Comparison of ENCODE assay signal across 12 mouse cellular contexts in the genomic region with DNA sequence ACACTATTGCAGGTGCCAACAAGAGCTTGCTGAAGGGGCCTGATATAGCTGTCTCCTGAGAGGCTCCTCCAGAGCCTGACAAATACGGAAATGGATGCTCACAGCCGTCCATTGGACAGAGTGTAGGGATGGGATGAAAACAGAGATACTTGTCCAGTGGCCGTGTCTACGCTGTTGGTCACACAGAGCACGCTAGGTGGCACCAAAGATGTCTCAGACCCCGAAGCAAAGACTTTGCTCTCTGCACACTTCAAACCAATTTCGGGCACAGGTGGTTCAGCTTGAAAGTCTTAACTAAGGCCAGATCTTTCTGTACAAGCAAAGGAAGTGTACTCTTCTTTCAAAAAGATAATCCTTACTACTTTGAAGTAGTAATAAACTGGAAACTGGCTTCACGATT. TPM values are rescaled to one million over a fixed set of nuclear protein-coding genes. Genes with fewer than 3 reads are reported as not detected.
A peak's percentile ranks its signal among the peaks of the same experiment; 100 is the strongest.
DNase-seq lines count a peak whose midpoint lies in the region; ATAC-seq and TF ChIP-seq lines count a peak whose summit lies in the region.
"Had no signal": no experiment of that assay in that cellular context is flagged by ENCODE, and none has a peak within 500 bp of the region (broad histone marks: within the 10 kb centered on the region; RNA-seq: fewer than 3 reads in every experiment).

No protein-coding gene starts in this region.

- H3K9ac ChIP-seq in heart, postnatal 0 days (replicated peaks; ENCODE audit: low read depth, low read length): no peak overlapping the region
- no peak overlapping the region for H3K9ac ChIP-seq in neural tube, embryonic 11.5 days (ENCODE audit: low read length)
- H3K9ac ChIP-seq: forebrain, embryonic 13.5 days; heart, embryonic 13.5 days; lung, embryonic 15.5 days; neural tube, embryonic 13.5 days had no signal

- H3K36me3 ChIP-seq in heart, postnatal 0 days (replicated peaks; ENCODE audit: control insufficient read depth, insufficient read depth, low read length): no peaks in the 10 kb centered on the region
- no peaks in the 10 kb centered on the region for H3K36me3 ChIP-seq in neural tube, embryonic 11.5 days (ENCODE audit: control insufficient read depth, insufficient read depth, low read length)
- H3K36me3 ChIP-seq: heart, embryonic 13.5 days; lung, embryonic 15.5 days; neural tube, embryonic 13.5 days had no signal

- intact Hi-C loops in heart, postnatal 14 days (cut with DNase I): no loop called here

- no peaks in the 10 kb centered on the region for H3K9me3 ChIP-seq in heart, postnatal 0 days (replicated peaks; ENCODE audit: control insufficient read depth, low read length)
- no peaks in the 10 kb centered on the region for H3K9me3 ChIP-seq in neural tube, embryonic 11.5 days (ENCODE audit: control insufficient read depth, low read length)
- H3K9me3 ChIP-seq: forebrain, embryonic 13.5 days; heart, embryonic 13.5 days; lung, embryonic 15.5 days; neural tube, embryonic 13.5 days had no signal

- no peak for DNase-seq in heart, postnatal 0 days (ENCODE audit: low spot score)
- DNase-seq in heart, postnatal 14 days: no peak
- peak; percentile 28 for DNase-seq in neural tube, embryonic 11.5 days (ENCODE audit: low spot score)
- no peak for DNase-seq in neural tube, embryonic 10.5 days (ENCODE audit: extremely low spot score, low spot score)
- DNase-seq in embryo, embryonic 10.5 days (ENCODE audit: low spot score): peak; percentile 22
- peak; percentile 13 to 20 for DNase-seq in thymus, postnatal 36 days
- no peak for DNase-seq in adipocyte (ENCODE audit: low spot score)
- no peak for DNase-seq in layer of hippocampus, adult 9-10 months (ENCODE audit: low spot score)

- no peak overlapping the region for H3K27ac ChIP-seq in heart, postnatal 0 days (ENCODE audit: low read depth)
- no peak overlapping the region for H3K27ac ChIP-seq in neural tube, embryonic 11.5 days (ENCODE audit: low read depth, low read length)
- H3K27ac ChIP-seq: forebrain, embryonic 13.5 days; heart, embryonic 13.5 days; lung, embryonic 15.5 days; neural tube, embryonic 13.5 days had no signal

- no peaks in the 10 kb centered on the region for H3K27me3 ChIP-seq in heart, postnatal 0 days (ENCODE audit: control insufficient read depth, insufficient read depth, low read length)
- H3K27me3 ChIP-seq in neural tube, embryonic 11.5 days (ENCODE audit: control insufficient read depth, insufficient read depth, low read length): no peaks in the 10 kb centered on the region
- H3K27me3 ChIP-seq: forebrain, embryonic 13.5 days; heart, embryonic 13.5 days; lung, embryonic 15.5 days; neural tube, embryonic 13.5 days had no signal

- H3K4me2 ChIP-seq in heart, postnatal 0 days (ENCODE audit: low read depth, low read length): no peak overlapping the region
- H3K4me2 ChIP-seq in neural tube, embryonic 11.5 days (ENCODE audit: low read depth): no peak overlapping the region
- H3K4me2 ChIP-seq: forebrain, embryonic 13.5 days; heart, embryonic 13.5 days; lung, embryonic 15.5 days; neural tube, embryonic 13.5 days had no signal

- 61% methylated on average over 8 of the region's 8 CpGs for WGBS in heart, postnatal 0 days
- 68% methylated on average over 8 of the region's 8 CpGs for WGBS in neural tube, embryonic 11.5 days

- no peak overlapping the region for H3K4me3 ChIP-seq in heart, postnatal 0 days (ENCODE audit: low read depth, low read length)
- H3K4me3 ChIP-seq in neural tube, embryonic 11.5 days (ENCODE audit: low read depth, low read length): no peak overlapping the region
- H3K4me3 ChIP-seq: forebrain, embryonic 13.5 days; heart, embryonic 13.5 days; lung, embryonic 15.5 days; neural tube, embryonic 13.5 days had no signal

- ATAC-seq in heart, postnatal 0 days (ENCODE audit: insufficient read depth, low read depth): no peak
- ATAC-seq in neural tube, embryonic 11.5 days (ENCODE audit: insufficient read depth, low FRiP score, low TSS enrichment): no peak
- ATAC-seq: forebrain, embryonic 13.5 days had no signal

- 0 out of 2 replicates have a peak, but pooled peaks have one; percentile 15 for TF ChIP-seq CTCF in heart, postnatal 0 days (IDR thresholded peaks at IDR 0.05; ENCODE audit: low read depth)

- TF ChIP-seq EP300 in heart, postnatal 0 days (IDR thresholded peaks at IDR 0.05; ENCODE audit: low read depth): no peak

- H3K4me1 ChIP-seq in heart, postnatal 0 days (ENCODE audit: control insufficient read depth, insufficient read depth): no peaks in the 10 kb centered on the region
- no peaks in the 10 kb centered on the region for H3K4me1 ChIP-seq in neural tube, embryonic 11.5 days (ENCODE audit: control insufficient read depth, insufficient read depth, low read length)
- H3K4me1 ChIP-seq: forebrain, embryonic 13.5 days; heart, embryonic 13.5 days; lung, embryonic 15.5 days; neural tube, embryonic 13.5 days had no signal

RNA-seq across cellular contexts. Expression of gene Fam184a, which starts 55.8 kb away (rescaled TPM):
- 2.3 and 3.4 TPM in 2 replicates for total RNA-seq in heart, postnatal 0 days (2014; rRNA removed; ENCODE audit: low replicate concordance)
- 3.2 and 5.0 TPM in 2 replicates for polyA plus RNA-seq in heart, postnatal 0 days (2015; fragmentation: Nextera tagmentation; extraction: Ambion mirVana)
- total RNA-seq in heart, postnatal 14 days (2021): 1 to 10 TPM; 1.2 to 1.7 TPM
- 6.0 and 7.9 TPM in 2 replicates for polyA plus RNA-seq in neural tube, embryonic 11.5 days (2014; fragmentation: Nextera tagmentation; extraction: Ambion mirVana)

Comparison
In these comparisons a context has a peak if more than half of its experiments do, and no peak if none do; other contexts are left out.
1. DNase-seq: peak in neural tube, embryonic 11.5 days (single experiment), embryo, embryonic 10.5 days (single experiment) and thymus, postnatal 36 days (2 of 2); none in heart, postnatal 0 days (single experiment), heart, postnatal 14 days (0 of 2), neural tube, embryonic 10.5 days (single experiment), adipocyte (single experiment) and layer of hippocampus, adult 9-10 months (single experiment).